Mouse (Mus musculus) skeletal muscle tissue, postnatal 0 days (tissue): ENCODE results near the gene Zmpste24. TPM values are rescaled to one million over a fixed set of nuclear protein-coding genes. Genes with fewer than 3 reads are reported as not detected.

ENCODE experiments used
- polyA plus RNA-seq: library from polyadenylated mRNA; unstranded; fragments of >200 nt; fragmentation: Nextera tagmentation; extraction: Ambion mirVana; gene quantifications from 2 replicates; pipeline ENCODE4 v1.2.1, GENCODE M21; 2015

Gene Zmpste24
- polyA plus RNA-seq: 15.9 and 18.5 TPM in 2 replicates

DNA sequence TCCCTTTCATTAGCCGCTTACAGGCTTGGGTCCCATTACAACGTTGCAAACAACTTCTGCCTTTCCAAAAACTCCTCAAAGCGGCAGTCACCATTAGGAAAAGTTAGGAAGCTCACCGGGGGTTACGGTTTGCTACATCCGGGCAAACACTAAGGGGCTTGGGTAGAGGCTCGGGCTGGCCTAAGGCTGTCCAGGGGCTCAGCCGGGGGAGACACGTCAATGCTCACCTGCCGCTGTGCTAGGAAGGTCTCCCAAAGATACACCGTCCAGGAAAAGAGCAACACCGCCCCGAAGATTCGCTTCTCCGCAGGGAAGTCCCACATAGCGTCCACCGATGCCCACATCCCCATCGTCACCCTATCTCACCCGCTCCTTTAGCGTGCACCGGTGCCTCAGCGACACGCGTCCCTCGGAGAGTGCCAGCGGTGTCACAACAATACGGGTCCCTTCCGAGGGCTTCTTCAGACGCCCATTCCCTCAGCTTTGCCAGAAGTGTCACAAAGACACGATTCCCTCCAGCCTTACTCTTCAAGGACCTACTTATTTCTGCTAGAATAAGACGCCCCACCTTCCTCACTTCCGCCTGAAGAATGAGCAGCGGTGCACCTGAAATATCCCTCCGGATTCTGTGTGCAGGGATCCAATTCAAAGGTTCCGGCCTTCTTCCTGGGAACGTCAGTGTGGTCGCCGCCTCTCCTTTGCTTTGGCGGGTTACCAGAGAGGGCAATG, at the start of gene Zmpste24:
TSS of gene Zmpste24 (minus strand) at position 592 of the 729 bp plus-strand sequence.

GRCm38 (mm10) chr4:121109126-121109525, 11.1 kb upstream of the Zmpste24 start, which contains the start of gene Tmco2:
Gene Tmco2, minus strand, starts transcription at chr4:121109226.

GRCm38 (mm10) chr4:121039331-121040115, 58.5 kb downstream of the Zmpste24 start, which contains the start of gene Col9a2:
Gene Col9a2, plus strand, starts transcription at chr4:121039385.

GRCm38 (mm10) chr4:121016928-121017657, 80.9 kb downstream of the Zmpste24 start, which contains the start of gene Smap2:
Gene Smap2, minus strand, starts transcription at chr4:121017247.

Other genes starting within 250 kb of the Zmpste24 start
- 0.09 and 0.17 TPM in 2 replicates for gene Rims3, start 243.4 kb downstream of the Zmpste24 start, polyA plus RNA-seq
- 6.6 and 7.2 TPM in 2 replicates for gene Exo5, start 173.2 kb downstream of the Zmpste24 start, polyA plus RNA-seq
- 2.0 and 2.1 TPM in 2 replicates for gene Zfp69, start 146.5 kb downstream of the Zmpste24 start, polyA plus RNA-seq
- gene Smap2, start 81.0 kb downstream of the Zmpste24 start, polyA plus RNA-seq: 6.8 and 8.8 TPM in 2 replicates
- 1.6 and 5.5 TPM in 2 replicates for gene Col9a2, start 58.9 kb downstream of the Zmpste24 start, polyA plus RNA-seq
- not detected in 2 replicates for gene Tmco2, start 11.0 kb upstream of the Zmpste24 start, polyA plus RNA-seq
- gene Rlf, start 116.8 kb upstream of the Zmpste24 start, polyA plus RNA-seq: 7.9 and 8.8 TPM in 2 replicates
- not detected in 2 replicates for gene Gm12888, start 226.7 kb upstream of the Zmpste24 start, polyA plus RNA-seq